Mouse (Mus musculus) intestine, postnatal 0 days (tissue): ENCODE measurements at regions not wholly inside any gene's neighbourhood (a gene's known extent, or its start where the extent isn't known, plus 50 kb on each side); places are given as distances from the start of the nearest gene placed in this dataset.

Experiments used
- ATAC-seq: fragments of 200-750 bp; cut with Nextera tagmentation; 2 replicates; pipeline ENCODE4 v1.8.0; 2017; ENCODE audit warnings: mild to moderate bottlenecking, moderate TSS enrichment, moderate library complexity
- H3K27ac ChIP-seq: fragments of 300-500 bp; sonication (generic); 2 replicates; pipeline ENCODE4 v1.5.1; 2014; ENCODE audit warnings: mild to moderate bottlenecking, low read depth, low read length, moderate library complexity
- H3K27me3 ChIP-seq: fragments of 300-500 bp; sonication (generic); replicated peaks from 2 replicates; pipeline ENCODE4 v1.6.1; 2014; ENCODE audit warnings: low read length, mixed read lengths; ENCODE audit not compliant: control insufficient read depth, insufficient read depth
- H3K36me3 ChIP-seq: fragments of 300-500 bp; sonication (generic); 2 replicates; pipeline ENCODE4 v1.6.1; 2014; ENCODE audit warnings: mild to moderate bottlenecking, moderate library complexity; ENCODE audit not compliant: control insufficient read depth, insufficient read depth
- H3K4me1 ChIP-seq: fragments of 300-500 bp; sonication (generic); replicated peaks from 2 replicates; pipeline ENCODE4 v1.6.1; 2014; ENCODE audit warnings: antibody characterized with exemption, low read length, mixed read lengths; ENCODE audit not compliant: control insufficient read depth, insufficient read depth
- H3K4me2 ChIP-seq: fragments of 300-500 bp; sonication (generic); replicated peaks from 2 replicates; pipeline ENCODE4 v1.6.1; 2014; ENCODE audit warnings: low read depth, mild to moderate bottlenecking, moderate library complexity
- H3K4me3 ChIP-seq: fragments of 300-500 bp; sonication (generic); 2 replicates; pipeline ENCODE4 v1.5.1; 2014; ENCODE audit warnings: low read depth, low read length
- H3K9ac ChIP-seq: fragments of 300-500 bp; sonication (generic); 2 replicates; pipeline ENCODE4 v1.6.1; 2014; ENCODE audit warnings: mild to moderate bottlenecking, low read depth, low read length
- H3K9me3 ChIP-seq: fragments of 300-500 bp; sonication (generic); 2 replicates; pipeline ENCODE4 v1.6.1; 2016; ENCODE audit warnings: mixed run types; ENCODE audit not compliant: control insufficient read depth
- CTCF ChIP-seq: sonication (generic); IDR thresholded peaks from 2 replicates; pipeline ENCODE4 v1.5.1; 2016; ENCODE audit warnings: low read depth, mild to moderate bottlenecking, control low read depth, antibody characterized with exemption, moderate library complexity
- WGBS: fragments of 180-500 bp; shearing (Covaris S2); extraction: QIAGEN DNeasy Blood & Tissue Kit; methylation state at CpG from one replicate; pipeline ENCODE4 v1.1.7; 2014; 5-methylcytosine and 5-hydroxymethylcytosine counted together

- H3K4me2 ChIP-seq = no peak overlapping the region
- H3K36me3 ChIP-seq = no peaks in the 10 kb centered on the region
- H3K27me3 ChIP-seq = no peaks in the 10 kb centered on the region
- no peak for TF ChIP-seq CTCF
- H3K9ac ChIP-seq = no peak overlapping the region
- H3K4me1 ChIP-seq = no peaks in the 10 kb centered on the region
- no peaks in the 10 kb centered on the region for H3K9me3 ChIP-seq
- no peak overlapping the region for H3K27ac ChIP-seq
- no peak overlapping the region for H3K4me3 ChIP-seq
- 60% methylated on average over 2 of the region's 2 CpGs for WGBS
- ATAC-seq = no peak
These were observed 230.4 kb downstream of the Lpin1 start for GRCm38 (mm10) chr12:16380346-16380745.

GRCm38 (mm10) chr12:16379415-16379814 is 231.4 kb downstream of the Lpin1 start:
- H3K4me1 ChIP-seq = no peaks in the 10 kb centered on the region
- no peak for TF ChIP-seq CTCF
- no peak overlapping the region for H3K4me3 ChIP-seq
- H3K9ac ChIP-seq = no peak overlapping the region
- H3K27me3 ChIP-seq = no peaks in the 10 kb centered on the region
- no peaks in the 10 kb centered on the region for H3K36me3 ChIP-seq
- ATAC-seq = no peak
- WGBS = 62% methylated on average over 2 of the region's 2 CpGs
- H3K9me3 ChIP-seq = no peaks in the 10 kb centered on the region
- no peak overlapping the region for H3K27ac ChIP-seq
- no peak overlapping the region for H3K4me2 ChIP-seq

- no peak for ATAC-seq
- H3K9me3 ChIP-seq = no peaks in the 10 kb centered on the region
- TF ChIP-seq CTCF = no peak
- H3K4me1 ChIP-seq = no peaks in the 10 kb centered on the region
- WGBS = 82% methylated on average over 3 of the region's 3 CpGs
- H3K27ac ChIP-seq = no peak overlapping the region
- no peak overlapping the region for H3K4me3 ChIP-seq
- no peaks in the 10 kb centered on the region for H3K36me3 ChIP-seq
- no peak overlapping the region for H3K4me2 ChIP-seq
- H3K27me3 ChIP-seq = no peaks in the 10 kb centered on the region
- no peak overlapping the region for H3K9ac ChIP-seq
These were observed 232.3 kb downstream of the Lpin1 start for GRCm38 (mm10) chr12:16378501-16378900.

- no peaks in the 10 kb centered on the region for H3K9me3 ChIP-seq
- H3K36me3 ChIP-seq = no peaks in the 10 kb centered on the region
- no peak overlapping the region for H3K9ac ChIP-seq
- no peak for ATAC-seq
- H3K27me3 ChIP-seq = no peaks in the 10 kb centered on the region
- H3K27ac ChIP-seq = no peak overlapping the region
- no peaks in the 10 kb centered on the region for H3K4me1 ChIP-seq
- no peak overlapping the region for H3K4me3 ChIP-seq
- no peak for TF ChIP-seq CTCF
- WGBS = 79% methylated on average over 4 of the region's 4 CpGs
- H3K4me2 ChIP-seq = no peak overlapping the region
These were observed 236.3 kb downstream of the Lpin1 start for GRCm38 (mm10) chr12:16374331-16374996.

GRCm38 (mm10) chr12:16370061-16370460 is 240.7 kb downstream of the Lpin1 start:
- Histone ChIP-seq H3K9ac (no peak overlapping the region), H3K9me3 (no peaks in the 10 kb centered on the region), H3K4me1 (no peaks in the 10 kb centered on the region), H3K4me2 (no peak overlapping the region), H3K36me3 (no peaks in the 10 kb centered on the region), H3K27ac (no peak overlapping the region), H3K4me3 (no peak overlapping the region), H3K27me3 (no peaks in the 10 kb centered on the region)
- WGBS = 50% methylated on average over 7 of the region's 7 CpGs
- no peak for TF ChIP-seq CTCF
- ATAC-seq = no peak

- Histone ChIP-seq H3K9me3 (no peaks in the 10 kb centered on the region), H3K4me2 (no peak overlapping the region), H3K36me3 (no peaks in the 10 kb centered on the region), H3K4me3 (no peak overlapping the region), H3K9ac (no peak overlapping the region), H3K4me1 (no peaks in the 10 kb centered on the region), H3K27me3 (no peaks in the 10 kb centered on the region), H3K27ac (no peak overlapping the region)
- ATAC-seq = no peak
- no peak for TF ChIP-seq CTCF
These were observed 248.4 kb downstream of the Lpin1 start for GRCm38 (mm10) chr12:16362341-16362740.

GRCm38 (mm10) chr12:16358831-16359230 is 251.9 kb downstream of the Lpin1 start:
- Histone ChIP-seq H3K27me3 (no peaks in the 10 kb centered on the region), H3K27ac (no peak overlapping the region), H3K9me3 (no peaks in the 10 kb centered on the region), H3K4me2 (no peak overlapping the region), H3K9ac (no peak overlapping the region), H3K4me3 (no peak overlapping the region), H3K36me3 (no peaks in the 10 kb centered on the region), H3K4me1 (no peaks in the 10 kb centered on the region)
- TF ChIP-seq CTCF = no peak
- 26% methylated on average over 1 of the region's 1 CpGs for WGBS
- no peak for ATAC-seq
